Mouse (Mus musculus) T-cell, adult 2 months (primary cell): ENCODE measurements around the gene Ncbp3.

ENCODE experiments used
- DNase-seq: peaks from one replicate; pipeline ENCODE4 v3.0.0; 2022; ENCODE audit warnings: low spot score

Gene Ncbp3

GRCm38 (mm10) chr11:73030821-73031498 is 16.6 kb upstream of the Ncbp3 start:
- peak; percentile 76 for DNase-seq

DNA sequence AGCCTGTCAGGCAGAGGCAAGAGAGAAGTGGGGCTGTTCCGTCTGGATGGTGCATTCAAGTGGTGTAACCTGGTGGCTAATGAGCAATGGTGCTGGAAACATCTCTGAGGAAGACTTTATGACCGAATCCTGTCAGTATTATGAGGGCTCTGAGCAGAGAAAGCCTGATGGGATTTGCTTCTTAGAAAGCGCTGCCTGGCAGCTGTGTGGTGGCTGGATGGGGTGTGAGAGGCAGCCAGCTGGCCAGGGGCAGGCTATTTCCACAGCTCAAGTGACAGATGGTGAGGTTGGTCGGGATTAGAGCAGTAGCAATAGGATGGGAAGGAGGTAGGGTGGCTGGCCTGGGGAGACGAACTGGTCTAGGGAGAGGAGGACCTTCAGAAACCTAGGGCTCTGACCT is 16.0 kb upstream of the Ncbp3 start:
- DNase-seq = no peak

DNA sequence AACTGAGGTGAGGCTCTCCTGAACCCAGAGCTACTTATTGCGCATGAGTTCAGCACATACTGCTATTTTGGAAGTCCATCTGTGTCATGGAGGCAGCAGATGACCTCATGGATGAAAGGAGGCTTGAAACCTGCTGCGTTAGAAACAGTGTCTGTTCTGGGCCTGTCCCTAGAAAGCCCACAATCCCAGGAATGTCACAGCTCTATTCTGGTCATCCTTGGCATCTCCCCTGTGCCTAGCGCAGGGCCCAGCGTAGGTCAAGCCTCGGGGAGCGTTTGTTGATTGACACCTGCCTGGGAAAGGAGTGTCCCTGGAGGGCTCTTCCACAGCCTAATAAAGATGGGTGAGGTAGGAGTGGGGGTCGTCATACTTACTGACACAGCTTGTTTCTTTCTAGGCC is 11.5 kb upstream of the Ncbp3 start:
- DNase-seq = no peak

DNA sequence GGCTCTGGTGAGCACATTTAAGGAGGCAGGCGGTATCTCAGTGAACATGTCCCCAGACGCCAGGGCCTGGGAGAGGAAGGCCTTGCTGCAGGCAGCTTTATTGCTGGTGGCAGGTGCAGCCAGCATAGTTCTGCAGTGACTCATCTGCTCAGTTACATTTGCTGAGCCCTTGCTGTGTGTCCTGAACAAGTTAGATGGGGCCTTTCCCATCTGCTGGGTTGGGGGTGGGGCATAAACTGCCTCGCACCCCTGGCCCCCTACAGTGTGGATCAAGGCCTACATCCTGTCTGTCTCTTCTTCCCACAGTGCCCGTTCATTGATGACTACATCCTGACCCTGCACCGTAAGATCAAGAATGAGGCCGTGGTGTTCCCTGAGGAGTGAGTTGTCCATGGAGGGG is 10.7 kb upstream of the Ncbp3 start:
- no peak for DNase-seq

- no peak for DNase-seq
Measured at GRCm38 (mm10) chr11:73037691-73038090, 9.9 kb upstream of the Ncbp3 start.

DNA sequence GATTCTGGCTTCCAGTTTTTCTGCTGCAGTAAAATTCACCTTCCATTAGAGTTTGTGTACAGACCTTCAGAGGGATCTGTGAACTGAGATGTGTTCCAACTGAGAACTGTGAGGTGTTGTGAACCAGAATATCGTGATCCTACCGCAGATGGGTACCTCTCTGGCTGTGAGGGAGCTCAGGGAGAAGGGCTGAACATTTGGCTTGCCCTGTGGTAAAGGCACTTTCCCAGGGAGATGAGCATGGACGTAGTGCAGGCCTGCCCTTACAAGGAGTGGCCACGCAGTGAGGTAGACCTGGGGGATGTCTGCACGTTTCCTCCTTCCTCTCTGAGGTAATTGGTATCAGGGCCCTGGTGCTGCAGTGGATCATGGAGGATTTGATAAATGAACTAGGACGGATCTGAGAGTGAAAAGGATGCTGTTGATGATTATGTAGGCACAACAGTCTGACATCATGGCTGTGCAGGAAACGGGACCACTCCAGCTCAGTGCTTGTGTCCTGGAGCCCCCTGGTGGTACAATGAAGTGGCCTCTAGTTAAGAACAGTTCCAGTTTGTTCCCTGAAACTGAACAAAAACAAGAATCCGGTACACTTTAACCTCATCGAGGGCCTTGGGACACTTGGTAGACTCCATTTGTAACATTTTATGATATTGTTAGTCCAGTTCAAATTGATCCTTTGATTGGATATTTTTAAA is 8.3 kb upstream of the Ncbp3 start:
- DNase-seq = peak; percentile 60

DNA sequence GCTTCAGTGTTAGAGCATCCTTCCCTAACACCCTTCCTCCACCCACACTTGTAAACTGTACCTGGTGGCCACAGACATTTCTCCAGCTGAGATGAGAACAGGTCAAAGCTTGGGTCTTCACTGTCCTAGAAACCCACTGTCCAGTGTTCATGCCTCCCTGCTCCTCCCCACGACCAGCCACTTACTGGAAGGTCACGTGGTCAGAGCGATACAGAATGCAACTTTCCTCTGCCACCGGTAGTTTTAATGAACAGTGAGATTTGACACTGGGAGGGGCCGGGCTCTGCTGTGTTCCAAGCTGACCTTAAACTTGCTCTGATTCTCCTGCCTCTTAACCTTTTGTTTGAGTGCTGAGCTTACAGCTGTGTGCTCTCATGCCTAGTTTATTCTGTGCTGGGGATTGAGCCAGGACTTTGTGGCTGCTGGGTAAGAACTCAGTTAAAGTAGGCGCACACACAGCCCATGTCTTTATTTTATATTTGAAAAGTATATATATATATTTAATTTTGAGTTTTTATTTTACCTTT is 3.3 kb upstream of the Ncbp3 start:
- no peak for DNase-seq

- no peak for DNase-seq
Measured at GRCm38 (mm10) chr11:73044789-73045188, 2.8 kb upstream of the Ncbp3 start.

- peak; percentile 63 for DNase-seq
Measured at GRCm38 (mm10) chr11:73048030-73048876, 670 bp downstream of the Ncbp3 start.

DNA sequence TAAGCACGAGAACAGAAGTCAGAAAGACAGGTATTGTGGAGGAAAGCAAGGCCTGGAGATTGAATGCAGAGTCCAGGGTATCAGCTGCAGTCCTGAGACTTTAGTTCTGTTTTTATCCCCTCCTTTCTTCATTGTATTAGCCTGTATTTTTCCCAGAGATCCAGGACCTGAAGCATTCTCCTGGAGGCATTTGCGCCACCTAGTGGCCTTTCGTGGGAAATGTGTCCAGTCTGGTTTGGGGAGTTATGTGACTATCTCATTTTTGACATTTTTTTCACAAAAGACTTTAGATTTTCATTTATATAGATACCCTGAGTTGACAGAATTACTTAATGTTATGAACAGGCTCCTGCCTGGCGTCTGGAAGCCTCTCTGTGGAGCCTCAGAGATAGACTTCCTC is 1.8 kb downstream of the Ncbp3 start:
- DNase-seq = peak; percentile 48

DNA sequence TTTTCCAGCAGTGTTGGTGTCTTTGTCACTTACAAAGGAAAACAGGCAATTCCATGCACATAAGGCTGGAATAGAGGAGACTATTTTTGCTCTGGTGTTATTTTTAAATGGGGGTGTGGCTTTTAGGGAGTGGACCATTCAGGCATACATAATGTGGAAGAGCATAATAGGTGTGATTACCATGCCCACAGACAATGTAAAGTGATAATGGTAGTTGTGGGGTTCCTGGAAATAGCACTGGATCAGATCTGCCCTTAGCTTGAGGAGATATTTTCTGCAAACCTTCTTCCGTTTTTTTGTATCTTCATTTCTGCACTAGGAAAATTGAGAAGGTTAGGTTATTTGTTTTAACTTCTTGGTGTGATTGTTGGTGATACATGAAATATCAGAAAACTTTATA is 5.2 kb downstream of the Ncbp3 start:
- no peak for DNase-seq

- no peak for DNase-seq
Measured at GRCm38 (mm10) chr11:73057701-73058100, 10.1 kb downstream of the Ncbp3 start.

DNA sequence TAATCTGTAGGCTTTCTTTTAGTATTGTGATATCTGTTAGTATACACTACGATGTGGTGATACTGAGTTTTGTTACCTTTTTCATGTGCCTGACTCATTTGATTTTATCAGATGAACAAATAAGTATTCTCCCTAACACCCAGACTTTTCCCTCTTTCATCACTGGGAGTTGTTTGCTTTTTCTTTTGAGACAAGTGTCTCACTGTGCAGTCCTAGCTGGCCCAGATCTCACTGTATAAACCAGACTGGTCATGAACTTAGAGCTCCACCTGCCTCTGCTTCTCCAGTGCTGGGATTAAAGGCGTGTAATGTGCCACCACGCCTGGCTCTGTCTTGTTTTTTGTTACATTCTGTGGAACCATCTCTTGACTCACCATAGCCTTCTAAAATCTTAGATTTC is 12.0 kb downstream of the Ncbp3 start:
- DNase-seq = no peak

- no peak for DNase-seq
Measured at GRCm38 (mm10) chr11:73061413-73061812, 13.8 kb downstream of the Ncbp3 start.

GRCm38 (mm10) chr11:73071839-73072238 is 24.3 kb downstream of the Ncbp3 start:
- DNase-seq = peak; percentile 51

DNA sequence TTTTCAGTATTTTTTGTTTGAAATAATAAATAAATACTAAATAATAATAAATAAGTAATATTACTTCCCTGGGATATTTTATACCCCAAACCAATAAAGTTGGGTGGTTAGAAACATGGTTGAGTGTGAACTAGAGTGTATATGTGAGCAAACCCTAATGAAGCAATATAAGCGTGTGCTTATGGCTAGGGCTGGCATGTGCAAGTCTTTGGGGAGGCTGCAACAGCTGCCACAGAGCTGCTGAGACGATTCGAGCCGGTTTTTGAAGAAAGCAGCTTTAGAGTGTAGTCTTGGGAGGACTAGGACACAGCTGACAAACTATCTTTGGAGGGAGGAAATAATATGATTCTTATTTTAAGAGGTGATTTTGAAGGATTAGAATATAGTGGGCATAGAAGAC is 28.7 kb downstream of the Ncbp3 start:
- DNase-seq = no peak

- DNase-seq = no peak
Measured at GRCm38 (mm10) chr11:73076733-73077132, 29.1 kb downstream of the Ncbp3 start.

DNA sequence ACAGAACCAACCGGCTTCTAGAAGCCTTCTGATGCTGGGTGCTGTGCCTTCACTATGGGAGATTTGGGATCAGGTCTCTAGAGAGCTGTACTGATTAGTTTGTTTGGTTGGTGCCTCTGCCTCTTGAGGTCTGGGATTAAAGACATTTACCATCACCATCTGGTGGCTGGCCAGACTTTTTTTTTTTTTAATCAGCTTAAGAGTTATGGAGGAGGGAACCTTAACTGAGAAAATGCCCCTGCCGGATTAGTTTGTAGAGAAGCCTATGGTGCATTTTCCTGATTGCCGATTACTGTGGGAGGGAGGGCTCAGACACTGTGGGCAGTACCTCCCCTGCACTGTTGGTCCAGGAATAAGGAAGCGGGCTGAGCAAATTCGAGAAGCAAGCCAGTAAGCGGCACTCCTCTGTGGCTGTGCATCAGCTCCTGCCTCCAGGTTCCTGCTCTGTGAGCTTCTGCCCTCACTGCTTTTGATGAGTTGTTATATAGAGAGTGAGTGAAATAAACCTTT is 29.7 kb downstream of the Ncbp3 start:
- DNase-seq = no peak

DNA sequence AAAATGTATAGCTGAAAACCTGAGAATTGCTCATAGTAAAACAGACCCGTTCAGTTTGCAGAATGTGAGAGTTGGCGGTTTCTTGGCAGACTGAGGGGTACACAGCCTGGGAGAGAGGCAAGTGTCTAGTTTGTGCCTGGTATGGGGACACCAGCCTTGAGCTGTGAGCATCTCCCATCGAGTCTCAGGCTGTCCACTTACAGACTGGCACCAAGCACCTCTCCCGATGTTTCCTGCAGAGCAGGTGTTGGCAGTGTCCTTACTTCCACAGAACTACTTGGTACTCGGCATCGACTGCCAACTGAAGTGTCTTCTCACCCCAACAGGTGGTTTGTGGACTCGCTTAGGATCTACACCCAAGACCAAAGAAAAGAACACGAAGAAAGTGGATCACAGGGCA is 31.0 kb downstream of the Ncbp3 start:
- no peak for DNase-seq

GRCm38 (mm10) chr11:73080306-73080705 is 32.7 kb downstream of the Ncbp3 start:
- DNase-seq = no peak

- DNase-seq = peak; percentile 59
Measured at GRCm38 (mm10) chr11:73084303-73084702, 36.7 kb downstream of the Ncbp3 start.

GRCm38 (mm10) chr11:73084804-73085231 is 37.2 kb downstream of the Ncbp3 start:
- no peak for DNase-seq
